Mouse (Mus musculus): Measurements from ENCODE around the gene Map3k13.

Map3k13 gene

DNA sequence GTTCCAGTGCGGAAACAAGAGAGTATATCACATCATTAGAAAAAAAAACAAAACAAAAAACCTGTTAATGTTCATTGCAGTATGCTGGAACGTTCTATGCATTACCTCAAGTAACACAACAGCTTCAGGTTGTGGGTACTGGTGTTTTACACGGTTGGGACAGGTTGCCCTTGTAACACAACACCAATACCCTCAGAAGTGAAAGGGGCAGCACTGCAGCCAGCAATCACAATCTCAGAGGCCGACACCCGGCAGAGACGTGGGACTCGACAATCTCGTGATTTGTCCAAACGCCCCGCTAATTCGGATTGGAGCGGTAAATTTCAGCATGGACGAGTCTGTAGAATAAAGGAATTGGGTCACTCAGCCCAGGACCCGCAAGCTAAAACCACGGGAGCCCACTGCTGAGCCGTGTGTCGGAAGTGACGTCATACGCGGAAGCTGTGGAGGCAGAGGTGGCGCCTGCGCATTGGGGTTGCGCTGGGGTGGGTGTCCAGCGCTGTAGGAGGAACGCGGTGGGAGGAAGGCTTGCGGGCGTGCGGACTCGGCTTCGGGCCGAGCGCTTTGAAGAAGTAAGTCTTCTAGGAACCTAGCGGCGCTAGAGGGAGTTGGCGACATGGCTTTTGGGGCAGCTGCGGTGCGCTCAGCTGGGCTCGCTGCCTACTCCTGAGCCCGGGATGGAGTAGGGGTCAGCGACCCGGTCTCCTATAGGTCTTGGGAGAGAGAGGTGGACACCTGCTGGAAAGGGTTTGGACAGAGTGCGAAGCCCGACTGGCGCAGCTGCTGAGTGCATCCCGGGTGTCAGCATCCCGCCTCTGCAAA lies at the start of gene Map3k13:
Map3k13 (plus strand) TSS at position 472 of the 822 bp plus-strand sequence.
- DNase-seq (ENCODE audit: low spot score in 2 of 2) = peak; percentile 95

DNA sequence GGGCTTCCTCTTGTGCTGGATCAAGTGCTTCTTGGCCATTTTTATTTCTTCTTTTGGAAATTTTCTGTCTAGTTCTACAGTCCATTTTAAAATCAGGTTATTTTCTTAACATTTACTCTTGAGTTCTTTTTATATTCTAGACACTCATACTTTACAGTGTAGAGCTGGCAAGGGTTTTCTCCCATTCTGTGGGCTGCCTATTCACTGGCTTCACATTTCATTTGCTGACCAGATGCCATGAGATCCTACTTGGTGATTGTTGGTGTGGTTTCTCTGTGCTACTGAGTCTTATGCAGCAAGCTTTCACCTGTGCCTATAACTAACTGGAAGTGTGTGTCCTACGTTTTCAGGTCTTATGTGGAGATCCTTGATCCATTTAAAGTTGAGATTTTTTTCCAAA lies 35.7 kb upstream of the Map3k13 start:
- no peak for DNase-seq (ENCODE audit: low spot score in 2 of 2)

DNA sequence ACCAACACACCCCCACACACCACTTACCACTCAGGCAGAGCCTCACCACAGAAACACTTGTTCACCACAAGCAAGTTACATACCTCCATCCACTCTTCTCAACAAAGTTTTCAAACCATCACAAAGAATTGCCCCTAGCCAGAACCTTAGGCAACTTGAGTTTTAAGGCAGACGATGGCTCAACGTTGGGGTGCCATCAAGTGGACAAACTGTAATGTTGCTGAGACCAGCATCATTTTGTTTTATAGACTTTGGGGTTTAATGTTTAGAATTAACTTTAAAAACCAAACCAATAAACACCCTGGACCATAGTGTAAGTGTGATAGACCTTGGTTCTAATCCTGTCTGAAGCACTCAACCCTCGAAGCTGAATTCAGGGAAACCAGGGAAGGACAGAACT lies 25.9 kb upstream of the Map3k13 start:
- DNase-seq (ENCODE audit: low spot score in 2 of 2) = no peak

DNA sequence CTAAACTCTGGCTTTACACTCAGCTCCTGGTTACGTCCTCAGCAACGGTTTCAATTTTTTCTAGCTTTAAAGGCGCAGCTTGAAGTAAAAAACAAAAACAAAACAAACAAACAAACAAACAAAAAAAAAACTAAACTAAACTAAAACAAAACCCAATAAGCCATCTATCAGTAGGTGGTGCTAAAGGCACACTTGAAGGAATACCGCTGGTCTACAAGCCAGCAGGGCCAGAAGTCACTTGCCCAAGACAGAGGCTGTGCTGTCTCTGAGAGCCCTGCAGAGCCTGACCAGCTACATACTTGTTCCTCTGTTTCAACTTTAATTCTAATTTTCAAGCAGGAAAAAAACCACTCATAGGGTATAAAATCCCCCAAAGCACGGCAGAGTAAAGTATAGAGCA lies 24.5 kb upstream of the Map3k13 start:
- no peak for DNase-seq (ENCODE audit: low spot score in 2 of 2)

DNA sequence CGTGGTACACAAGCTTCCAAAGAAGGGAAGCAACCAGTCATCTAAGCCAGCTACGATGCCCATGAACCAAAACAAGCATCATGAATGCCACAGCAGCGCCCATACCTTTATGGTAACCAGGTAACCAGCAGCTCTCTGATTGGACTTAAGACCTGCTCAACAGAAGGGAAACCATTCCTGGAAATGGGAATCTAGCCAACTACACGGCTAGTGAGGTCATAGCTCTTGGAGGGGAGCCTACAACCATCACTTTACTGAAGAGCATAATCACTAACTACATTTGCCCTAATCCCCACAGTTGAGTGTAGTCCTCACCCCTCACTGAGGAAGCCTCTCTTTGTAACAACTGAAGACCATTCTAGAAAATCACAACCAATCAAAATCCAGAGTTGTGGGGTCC lies 19.4 kb upstream of the Map3k13 start:
- DNase-seq (ENCODE audit: low spot score in 2 of 2) = no peak

DNA sequence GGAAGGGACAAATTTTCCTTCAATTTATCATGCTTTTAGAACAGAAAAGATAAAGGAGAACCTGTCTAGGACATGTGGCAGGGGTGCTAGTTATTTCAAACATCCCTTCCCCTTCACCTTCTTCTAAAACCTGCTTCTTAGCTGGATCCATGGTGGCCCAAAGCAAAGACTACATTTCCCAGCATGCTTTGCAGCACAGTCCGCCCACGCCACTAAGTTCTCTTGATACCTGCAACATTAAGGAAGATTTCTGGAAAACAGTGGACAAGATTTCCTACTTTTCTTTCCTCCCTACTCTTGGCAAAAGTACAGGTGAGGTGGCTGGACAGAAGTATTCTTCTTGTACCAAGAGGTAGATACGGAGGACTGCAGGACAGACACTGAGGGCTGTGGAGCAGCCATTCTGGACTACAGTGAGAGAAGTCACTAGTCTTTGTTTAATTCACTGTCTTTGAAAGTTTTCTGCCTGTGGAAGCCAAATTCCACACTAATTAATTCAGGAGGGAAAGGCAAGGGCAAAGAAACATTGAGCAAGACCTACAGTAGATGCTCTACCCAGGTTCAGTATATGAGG lies 15.8 kb upstream of the Map3k13 start:
- DNase-seq (ENCODE audit: low spot score in 2 of 2) = no peak

DNA sequence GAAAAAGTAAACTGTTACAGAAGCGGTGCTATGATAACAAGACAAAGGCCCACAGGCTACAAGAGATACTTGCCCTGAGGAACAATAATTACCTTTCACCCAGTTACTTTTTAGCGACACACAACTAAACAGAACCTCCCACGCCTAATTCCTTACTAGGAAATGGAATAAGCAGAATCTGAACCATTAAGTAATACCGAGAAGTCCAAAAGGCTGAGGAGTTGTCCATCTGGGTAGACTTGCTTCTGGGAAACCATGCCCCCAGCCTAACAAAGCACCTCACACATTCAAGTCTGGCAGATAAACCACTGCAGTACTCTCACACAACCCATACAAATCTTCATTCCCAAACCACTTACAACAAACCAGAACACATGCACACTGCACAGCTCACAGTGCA lies 15.0 kb upstream of the Map3k13 start:
- no peak for DNase-seq (ENCODE audit: low spot score in 2 of 2)

DNA sequence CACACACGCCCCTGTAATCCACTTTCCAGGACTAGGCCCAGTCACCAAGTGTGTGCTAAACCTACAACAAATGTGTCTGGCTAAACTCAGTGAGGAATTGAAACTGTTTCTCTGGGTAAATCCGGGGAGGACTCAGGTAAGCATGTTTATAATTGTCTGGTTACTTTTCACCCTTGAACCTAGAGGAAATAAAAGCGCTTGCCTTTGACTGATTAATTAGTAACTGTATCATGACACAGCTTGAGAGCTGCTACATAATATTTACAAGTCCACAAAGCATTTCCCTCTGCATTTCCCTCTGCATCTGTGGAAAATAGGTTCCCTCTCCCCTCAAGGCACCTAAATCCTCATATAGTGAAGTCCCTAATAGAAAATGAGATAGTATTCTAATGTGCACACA lies 12.9 kb upstream of the Map3k13 start:
- DNase-seq (ENCODE audit: low spot score in 2 of 2) = no peak

DNA sequence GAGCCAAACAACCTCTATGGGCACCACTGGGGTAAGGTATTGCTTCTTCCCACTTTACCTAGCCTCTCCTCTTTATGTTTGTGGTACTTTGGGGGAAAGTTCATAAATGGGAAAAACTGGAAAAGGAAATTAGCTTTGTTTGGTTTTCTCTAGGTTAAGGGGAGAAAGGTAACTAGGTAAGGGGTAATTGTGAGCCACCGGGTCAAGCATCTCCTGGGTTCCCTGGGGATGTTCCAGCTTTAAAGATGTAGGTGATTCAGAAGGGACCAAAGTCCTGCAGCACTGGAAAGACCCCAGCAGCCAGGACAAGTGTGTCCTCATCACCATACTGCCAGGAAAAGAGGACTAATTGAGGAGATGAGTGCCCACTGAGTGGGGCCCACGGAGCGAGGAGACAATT lies 12.3 kb upstream of the Map3k13 start:
- no peak for DNase-seq (ENCODE audit: low spot score in 2 of 2)

DNA sequence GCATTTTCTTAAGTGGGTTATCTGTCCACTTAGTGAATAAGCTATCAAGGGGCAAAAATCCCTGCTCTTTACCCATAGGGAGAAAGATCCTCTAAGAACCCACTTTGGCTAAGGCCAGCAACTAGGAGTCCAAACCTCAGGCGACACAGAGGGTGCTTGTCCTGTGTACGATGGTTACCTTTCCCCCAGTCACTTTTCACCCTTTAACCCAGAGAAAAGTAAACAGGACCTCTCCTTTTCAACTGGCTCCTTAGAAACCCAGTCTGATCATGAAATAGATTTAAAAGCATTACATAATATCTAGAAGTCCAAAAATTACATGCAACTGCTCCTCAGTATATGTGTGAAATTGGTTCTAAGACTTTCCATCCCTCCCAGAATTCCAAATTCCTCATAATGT lies 11.3 kb upstream of the Map3k13 start:
- no peak for DNase-seq (ENCODE audit: low spot score in 2 of 2)

DNA sequence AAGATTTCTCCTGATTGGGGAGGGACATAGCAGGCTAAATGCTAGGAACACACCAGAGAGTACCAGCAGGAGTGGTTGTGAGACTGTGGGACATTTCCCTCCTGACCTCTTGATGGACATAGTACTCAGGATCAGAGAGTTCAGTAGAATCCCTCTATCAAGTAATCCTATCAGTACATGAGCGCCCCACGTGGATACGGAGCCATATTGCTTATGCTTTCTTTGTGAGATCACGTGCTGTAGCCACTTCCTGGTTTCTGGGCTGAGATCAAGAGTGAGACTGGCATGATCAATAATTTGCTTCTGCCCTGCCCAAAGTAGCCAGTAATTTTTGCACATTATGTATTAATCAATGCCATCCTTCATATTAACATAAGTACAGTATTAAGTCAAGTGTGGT lies 9.1 kb upstream of the Map3k13 start:
- no peak for DNase-seq (ENCODE audit: low spot score in 2 of 2)

DNA sequence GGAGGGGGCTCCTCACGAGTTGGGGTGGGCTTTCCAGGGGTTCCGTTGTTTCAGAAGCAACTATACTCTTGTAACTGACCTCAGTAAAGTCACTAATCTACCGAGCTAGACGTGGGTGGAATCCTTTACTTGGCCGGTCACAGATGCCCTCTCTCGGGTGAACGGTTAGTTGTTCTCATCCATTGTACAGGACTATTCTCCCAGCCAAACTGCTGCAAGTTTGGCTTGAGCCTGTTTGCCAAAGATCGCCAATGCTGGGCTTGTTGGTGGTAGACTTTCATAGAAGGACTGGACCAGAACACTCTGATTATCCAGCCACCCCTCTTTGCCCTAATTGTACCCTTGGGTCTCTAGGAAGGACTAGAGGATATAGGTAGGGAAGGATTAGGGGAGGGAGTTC lies 7.8 kb upstream of the Map3k13 start:
- DNase-seq (ENCODE audit: low spot score in 2 of 2) = no peak

DNA sequence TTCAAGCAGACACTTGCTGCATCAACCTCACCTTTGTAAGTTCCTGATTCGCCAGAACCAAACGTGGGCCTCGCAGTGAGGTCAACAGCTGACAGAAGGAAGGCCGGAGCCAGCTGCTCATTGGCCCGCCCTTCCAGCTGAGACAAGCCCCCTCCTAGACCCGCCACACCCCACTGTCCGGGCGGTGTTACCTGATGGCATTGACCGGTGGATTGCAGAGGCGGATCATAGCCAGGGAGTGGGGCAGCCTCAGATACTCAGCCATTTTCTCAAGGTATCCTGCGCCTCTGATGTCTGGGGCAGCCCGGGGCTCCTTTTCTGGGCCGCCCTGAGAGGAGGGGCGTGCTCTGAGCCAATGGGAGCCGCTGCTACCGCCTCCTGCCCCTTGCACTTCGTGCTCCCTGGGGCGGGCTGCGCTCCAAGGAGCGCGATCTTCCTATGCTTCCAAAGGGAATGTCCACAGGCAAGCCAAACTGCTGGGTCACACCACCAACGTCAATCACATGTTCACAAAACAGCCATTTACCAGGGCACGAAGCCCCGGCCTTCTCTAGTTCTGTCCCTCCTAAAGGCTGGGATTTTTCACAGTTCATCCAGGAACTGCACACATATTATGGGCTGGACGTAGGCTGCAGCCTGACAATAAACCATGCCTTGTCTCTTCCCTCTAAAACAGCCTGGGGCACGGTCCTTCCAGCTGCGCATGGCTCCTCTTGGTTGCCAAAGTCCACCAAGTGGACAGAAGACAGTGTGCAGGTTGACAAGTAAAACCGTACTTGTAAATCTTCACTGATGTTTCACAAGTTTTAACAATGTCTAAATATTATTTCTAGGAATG lies 6.4 kb upstream of the Map3k13 start, which contains the start of gene Ehhadh:
Ehhadh (minus strand) TSS at position 292 of the 838 bp plus-strand sequence.
- peak; percentile 36 to 47 for DNase-seq (ENCODE audit: low spot score in 2 of 2)

DNA sequence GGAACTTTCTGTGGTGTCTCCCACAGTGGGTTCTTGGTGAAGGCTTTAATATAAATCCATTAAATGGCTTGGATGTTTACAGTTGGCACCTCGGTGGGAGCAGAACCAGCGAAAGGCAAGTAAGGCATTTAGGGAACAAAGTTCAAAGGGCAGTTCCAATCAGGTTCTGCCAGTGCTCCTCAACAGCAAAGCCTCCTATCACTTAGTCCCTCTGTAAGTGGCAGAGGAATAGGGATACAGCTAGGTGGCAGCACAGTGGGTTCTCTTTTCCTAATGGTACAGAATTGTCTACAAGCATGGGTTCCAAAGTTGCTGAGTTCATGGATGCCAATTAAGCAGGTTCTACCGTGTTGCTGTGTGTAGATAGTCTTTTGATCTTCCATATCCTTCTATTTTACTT lies 5.6 kb upstream of the Map3k13 start:
- no peak for DNase-seq (ENCODE audit: low spot score in 2 of 2)

DNA sequence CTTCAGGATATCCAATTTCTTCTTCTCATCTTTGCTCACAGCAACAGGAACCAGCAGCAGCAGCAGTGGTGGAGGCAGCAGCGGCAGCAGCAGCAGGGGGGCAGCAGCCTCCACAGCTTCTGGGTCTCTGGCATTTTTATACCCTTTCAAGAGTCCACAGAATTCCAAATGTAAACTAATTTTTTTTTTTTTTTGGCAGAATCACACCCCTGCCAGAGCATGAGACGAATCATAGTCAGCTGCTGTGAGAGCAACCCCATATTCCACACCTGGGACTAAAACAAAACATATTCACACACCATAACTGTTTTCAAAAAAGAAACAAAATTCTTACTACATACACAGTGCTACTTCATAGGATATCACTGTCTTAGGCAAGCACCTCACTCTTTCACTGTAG lies 5.0 kb upstream of the Map3k13 start:
- no peak for DNase-seq (ENCODE audit: low spot score in 2 of 2)

DNA sequence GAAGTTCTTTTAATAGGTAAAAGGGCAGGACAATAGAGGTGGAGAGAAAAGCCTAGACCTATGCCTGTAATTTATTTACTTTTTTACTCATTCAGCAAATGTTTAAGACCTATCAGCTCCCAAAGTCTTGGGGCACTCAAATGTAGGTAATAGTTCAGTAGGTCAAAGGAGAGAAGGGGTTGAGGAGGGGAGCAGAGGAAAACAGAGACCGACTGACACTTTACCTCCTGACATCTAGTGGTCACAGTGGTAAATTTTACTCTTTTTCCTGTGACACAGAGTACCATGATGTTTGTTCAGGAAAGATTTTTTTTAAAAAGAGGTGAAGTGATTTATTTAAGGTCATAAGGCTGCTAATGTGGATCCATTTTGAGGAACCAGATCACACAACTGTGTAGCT lies 3.7 kb upstream of the Map3k13 start:
- no peak for DNase-seq (ENCODE audit: low spot score in 2 of 2)

DNA sequence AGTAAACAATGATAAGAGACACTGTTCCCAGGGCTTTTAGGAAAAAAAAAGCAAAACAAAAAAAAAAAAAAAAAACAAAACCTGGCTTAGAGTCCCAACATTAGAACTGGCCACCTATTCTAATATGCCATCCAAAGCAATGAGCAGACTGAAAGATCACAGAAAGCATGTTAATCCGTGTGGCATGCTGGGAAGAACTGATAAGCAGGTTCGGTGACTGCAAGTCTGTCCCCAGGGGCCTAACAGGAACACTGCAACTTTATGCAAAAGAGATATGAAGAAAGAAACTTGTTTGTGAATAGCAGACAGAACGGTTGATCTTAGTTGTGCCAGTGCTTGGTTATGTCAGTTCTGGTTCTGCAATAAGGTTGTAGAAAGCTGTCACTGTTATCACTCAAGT lies 2.4 kb upstream of the Map3k13 start:
- DNase-seq (ENCODE audit: low spot score in 2 of 2) = peak; percentile 58 to 62

DNA sequence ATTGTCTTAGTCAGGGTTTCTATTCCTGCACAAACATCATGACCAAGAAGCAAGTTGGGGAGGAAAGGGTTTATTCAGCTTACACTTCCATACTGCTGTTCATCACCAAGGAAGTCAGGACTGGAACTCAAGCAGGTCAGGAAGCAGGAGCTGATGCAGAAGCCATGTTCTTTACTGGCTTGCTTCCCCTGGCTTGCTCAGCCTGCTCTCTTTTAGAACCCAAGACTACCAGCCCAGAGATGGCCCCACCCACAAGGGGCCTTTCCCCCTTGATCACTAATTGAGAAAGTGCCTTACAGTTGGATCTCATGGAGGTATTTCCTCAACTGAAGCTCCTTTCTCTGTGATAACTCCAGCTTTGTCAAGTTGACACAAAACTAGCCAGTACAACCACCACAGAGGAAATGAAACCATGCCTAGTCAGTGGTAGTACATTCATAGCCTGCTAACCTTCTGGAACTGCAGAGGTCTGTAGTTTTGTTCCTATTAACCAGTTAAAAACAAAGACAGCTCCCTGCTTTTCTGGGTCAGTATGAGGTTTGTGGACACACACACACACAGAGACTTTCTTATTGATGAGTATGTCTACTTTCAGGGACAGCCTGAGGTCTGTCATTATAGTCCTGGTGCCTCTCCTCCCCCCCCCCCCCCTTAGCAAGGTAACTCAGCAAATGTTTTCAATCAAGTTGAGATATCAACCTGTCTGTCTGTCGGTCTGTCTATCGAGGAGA lies 901 bp upstream of the Map3k13 start:
- peak; percentile 45 to 48 for DNase-seq (ENCODE audit: low spot score in 2 of 2)

DNA sequence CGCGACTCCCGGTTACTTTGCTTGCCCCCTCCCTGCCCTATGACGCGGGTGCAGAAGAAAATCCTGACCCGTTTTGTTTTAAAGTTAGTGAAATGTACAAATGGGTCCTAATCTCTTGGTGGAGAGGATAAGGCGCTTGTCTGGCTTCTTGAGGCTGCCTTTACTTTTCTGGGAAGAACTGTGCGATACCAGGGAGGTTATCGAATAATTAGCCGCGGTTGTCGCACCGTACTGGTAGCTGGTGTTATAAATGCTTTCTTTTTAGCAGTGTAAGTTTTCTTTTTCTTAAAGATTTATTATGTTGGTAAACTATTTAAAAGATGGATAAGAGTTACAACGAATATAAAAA lies 525 bp downstream of the Map3k13 start:
- DNase-seq (ENCODE audit: low spot score in 2 of 2) = no peak

DNA sequence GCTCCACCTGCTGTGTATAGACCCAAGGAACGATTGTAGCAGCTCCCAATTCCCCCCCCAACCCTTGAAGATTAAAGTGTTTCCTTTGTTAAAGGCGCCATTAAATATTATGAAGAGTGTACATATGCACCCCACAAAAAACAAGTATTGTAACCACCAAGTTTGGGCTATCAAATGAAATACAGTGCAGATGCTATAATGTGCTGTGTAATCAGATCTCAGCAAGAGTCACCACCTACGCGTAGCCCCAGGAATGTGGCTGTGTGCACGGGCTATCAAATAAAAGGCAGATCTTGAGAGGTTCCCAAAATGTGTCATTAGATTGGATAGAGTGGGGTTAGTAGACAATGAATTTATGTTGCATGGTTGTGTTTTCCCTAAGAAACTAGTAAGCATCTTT lies 925 bp downstream of the Map3k13 start:
- DNase-seq (ENCODE audit: low spot score in 2 of 2) = no peak

DNA sequence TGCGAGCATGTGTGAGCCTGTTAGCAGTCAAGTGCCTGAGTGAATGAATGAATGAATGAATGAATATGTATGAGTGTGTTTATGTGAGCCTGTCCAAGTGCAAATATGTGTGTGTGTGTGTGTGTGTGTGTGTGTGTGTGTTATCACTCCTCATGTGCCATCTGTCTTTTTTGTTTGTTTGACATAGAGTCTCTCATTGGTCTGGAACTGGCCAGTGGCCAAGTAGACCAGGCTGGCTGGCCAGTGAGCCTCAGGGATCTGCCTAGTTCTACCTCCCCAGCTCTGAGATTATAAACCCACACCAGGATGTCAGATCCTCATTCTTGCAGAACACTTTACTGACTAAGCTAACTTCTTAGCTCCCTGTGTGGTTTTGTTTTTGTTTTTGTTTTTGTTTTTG lies 10.1 kb downstream of the Map3k13 start:
- DNase-seq (ENCODE audit: low spot score in 2 of 2) = no peak

DNA sequence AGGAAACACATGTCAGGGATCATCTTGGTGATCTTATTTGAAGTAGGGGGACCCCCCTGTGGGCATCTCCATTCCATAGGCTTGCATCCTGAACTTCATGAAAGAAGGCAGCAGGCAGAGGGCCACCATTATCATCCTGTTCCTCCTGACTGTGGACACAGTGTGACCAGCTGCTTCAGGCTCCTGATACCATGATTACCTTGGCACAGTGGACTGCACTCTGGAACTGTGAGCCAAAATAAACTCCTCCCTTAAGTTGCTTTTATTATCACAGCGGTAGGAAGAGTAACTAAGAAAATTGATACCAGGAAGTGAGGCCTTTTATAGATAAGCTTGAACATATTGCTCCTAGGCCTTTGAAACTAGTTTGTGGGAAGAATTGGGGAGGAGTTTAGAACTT lies 12.7 kb downstream of the Map3k13 start:
- no peak for DNase-seq (ENCODE audit: low spot score in 2 of 2)

Data from spleen, postnatal 36 days (tissue).